Mouse (Mus musculus) kidney, embryonic 16.5 days (tissue): Measurements from ENCODE around the gene Zfp750. TPM values are rescaled to one million over a fixed set of nuclear protein-coding genes. Genes with fewer than 3 reads are reported as not detected.

Experiments used
- ATAC-seq: fragments of 200-750 bp; cut with Nextera tagmentation; 2 replicates; pipeline ENCODE4 v1.8.0; 2017; ENCODE audit warnings: moderate TSS enrichment; ENCODE audit not compliant: low FRiP score, low TSS enrichment
- H3K27ac ChIP-seq: fragments of 300-500 bp; sonication (generic); 2 replicates; pipeline ENCODE4 v1.5.1; 2014; ENCODE audit warnings: low read length
- H3K27me3 ChIP-seq: fragments of 300-500 bp; sonication (generic); 2 replicates; pipeline ENCODE4 v1.6.1; 2014; ENCODE audit warnings: low read length, control low read depth, mixed read lengths; ENCODE audit not compliant: insufficient read depth
- H3K36me3 ChIP-seq: fragments of 300-500 bp; sonication (generic); 2 replicates; pipeline ENCODE4 v1.6.1; 2014; ENCODE audit warnings: low read length, control low read depth, mixed read lengths; ENCODE audit not compliant: insufficient read depth
- H3K4me1 ChIP-seq: fragments of 300-500 bp; sonication (generic); 2 replicates; pipeline ENCODE4 v1.6.1; 2014; ENCODE audit warnings: low read length, control low read depth, mixed read lengths; ENCODE audit not compliant: insufficient read depth
- H3K4me2 ChIP-seq: fragments of 300-500 bp; sonication (generic); replicated peaks from 2 replicates; pipeline ENCODE4 v1.6.1; 2014; ENCODE audit warnings: low read depth, low read length
- H3K4me3 ChIP-seq: fragments of 300-500 bp; sonication (generic); 2 replicates; pipeline ENCODE4 v1.5.1; 2014; ENCODE audit warnings: mild to moderate bottlenecking, low read length
- H3K9ac ChIP-seq: fragments of 300-500 bp; sonication (generic); replicated peaks from 2 replicates; pipeline ENCODE4 v1.6.1; 2014; ENCODE audit warnings: low read length
- H3K9me3 ChIP-seq: fragments of 300-500 bp; sonication (generic); 2 replicates; pipeline ENCODE4 v1.6.1; 2016; ENCODE audit warnings: low read length, control low read depth
- WGBS: fragments of 180-500 bp; shearing (Covaris S2); extraction: QIAGEN DNeasy Blood & Tissue Kit; methylation state at CpG from one replicate; pipeline ENCODE4 v1.1.7; 2014; 5-methylcytosine and 5-hydroxymethylcytosine counted together
- polyA plus RNA-seq: library from polyadenylated mRNA; unstranded; fragments of >200 nt; fragmentation: Nextera tagmentation; extraction: Ambion mirVana; gene quantifications from 2 replicates; pipeline ENCODE4 v1.2.1, GENCODE M21; 2015

Zfp750 gene
- polyA plus RNA-seq, 1 experiment from 2014 or later: 0.77 TPM

DNA sequence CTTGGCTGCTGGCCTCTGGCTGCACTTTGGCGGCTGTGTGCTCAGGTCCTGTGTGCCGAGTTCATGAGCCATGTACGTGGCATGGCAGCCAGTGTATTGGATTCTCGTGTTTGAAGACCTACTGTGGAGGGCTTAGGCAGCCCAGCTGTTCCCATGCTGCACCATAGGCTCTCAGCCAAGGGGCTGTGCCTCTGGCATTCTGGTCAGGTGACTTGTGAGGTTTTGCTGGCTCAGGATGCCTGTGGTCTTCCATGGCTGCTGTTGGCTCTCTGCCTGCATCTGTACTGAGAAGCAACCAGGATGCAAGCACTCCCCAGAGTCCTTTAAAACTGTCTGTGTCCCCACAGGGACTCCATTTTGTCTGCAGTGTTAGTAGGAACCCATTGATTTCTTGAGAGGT, 33.0 kb upstream of the Zfp750 start:
- no peaks in the 10 kb centered on the region for H3K27me3 ChIP-seq
- 58% methylated on average over 4 of the region's 4 CpGs for WGBS
- peak overlapping the region; percentile 27; the same call in 1 of the 2 replicates for H3K27ac ChIP-seq
- H3K36me3 ChIP-seq: no peaks in the 10 kb centered on the region
- ATAC-seq: peak; percentile 10; the same call in 1 of the 2 replicates
- H3K4me1 ChIP-seq: peaks cover 36% of the 10 kb centered on the region
- no peak overlapping the region for H3K4me3 ChIP-seq
- H3K9me3 ChIP-seq: no peaks in the 10 kb centered on the region
- H3K9ac ChIP-seq: no peak overlapping the region
- H3K4me2 ChIP-seq: no peak overlapping the region

DNA sequence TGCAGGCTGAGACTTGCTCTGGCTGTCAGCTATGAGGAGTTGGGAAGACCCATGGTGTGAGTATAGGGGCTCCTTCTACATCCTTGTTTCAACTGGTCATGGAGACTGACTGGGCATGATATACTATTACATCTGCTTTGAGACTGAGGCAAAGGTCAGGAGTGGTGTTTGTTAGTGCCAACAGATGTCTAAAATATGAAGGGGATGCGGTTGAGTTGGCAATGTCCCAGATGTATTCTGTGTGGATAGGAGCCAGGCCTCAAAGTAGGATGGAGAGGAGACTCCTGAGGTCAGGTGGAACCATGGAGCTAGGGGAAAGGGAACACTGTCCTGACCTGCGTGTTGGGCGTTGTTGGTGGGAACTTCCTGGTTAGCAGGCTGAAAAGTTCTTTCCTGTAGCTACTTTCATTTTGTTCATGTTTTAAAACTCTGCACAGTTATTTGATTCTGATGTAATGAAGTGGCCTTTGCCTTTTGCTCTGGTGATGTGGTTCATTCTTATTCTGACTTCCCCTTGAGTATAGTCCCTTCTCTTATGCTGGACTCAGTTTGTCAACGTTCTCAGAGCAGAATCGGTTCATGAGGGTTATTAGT, 32.2 kb upstream of the Zfp750 start:
- H3K9me3 ChIP-seq: no peaks in the 10 kb centered on the region
- 85% methylated on average over 5 of the region's 5 CpGs for WGBS
- no peak overlapping the region for H3K4me2 ChIP-seq
- ATAC-seq: no peak
- H3K4me3 ChIP-seq: no peak overlapping the region
- H3K27me3 ChIP-seq: no peaks in the 10 kb centered on the region
- no peak overlapping the region; the same call in 1 of the 2 replicates for H3K27ac ChIP-seq
- peaks cover 36% of the 10 kb centered on the region for H3K4me1 ChIP-seq
- H3K9ac ChIP-seq: no peak overlapping the region
- H3K36me3 ChIP-seq: no peaks in the 10 kb centered on the region

GRCm38 (mm10) chr11:121549843-121550647, 30.9 kb upstream of the Zfp750 start:
- Histone ChIP-seq H3K4me1 (peaks cover 37% of the 10 kb centered on the region), H3K9ac (no peak overlapping the region), H3K9me3 (no peaks in the 10 kb centered on the region), H3K27me3 (no peaks in the 10 kb centered on the region), H3K4me3 (no peak overlapping the region), H3K27ac (peak overlapping the region; percentile 75), H3K4me2 (peak overlapping the region; percentile 16; the same call in 1 of the 2 replicates), H3K36me3 (no peaks in the 10 kb centered on the region)
- ATAC-seq: peak; percentile 55; the same call in 1 of the 2 replicates
- 39% methylated on average over 17 of the region's 17 CpGs for WGBS

DNA sequence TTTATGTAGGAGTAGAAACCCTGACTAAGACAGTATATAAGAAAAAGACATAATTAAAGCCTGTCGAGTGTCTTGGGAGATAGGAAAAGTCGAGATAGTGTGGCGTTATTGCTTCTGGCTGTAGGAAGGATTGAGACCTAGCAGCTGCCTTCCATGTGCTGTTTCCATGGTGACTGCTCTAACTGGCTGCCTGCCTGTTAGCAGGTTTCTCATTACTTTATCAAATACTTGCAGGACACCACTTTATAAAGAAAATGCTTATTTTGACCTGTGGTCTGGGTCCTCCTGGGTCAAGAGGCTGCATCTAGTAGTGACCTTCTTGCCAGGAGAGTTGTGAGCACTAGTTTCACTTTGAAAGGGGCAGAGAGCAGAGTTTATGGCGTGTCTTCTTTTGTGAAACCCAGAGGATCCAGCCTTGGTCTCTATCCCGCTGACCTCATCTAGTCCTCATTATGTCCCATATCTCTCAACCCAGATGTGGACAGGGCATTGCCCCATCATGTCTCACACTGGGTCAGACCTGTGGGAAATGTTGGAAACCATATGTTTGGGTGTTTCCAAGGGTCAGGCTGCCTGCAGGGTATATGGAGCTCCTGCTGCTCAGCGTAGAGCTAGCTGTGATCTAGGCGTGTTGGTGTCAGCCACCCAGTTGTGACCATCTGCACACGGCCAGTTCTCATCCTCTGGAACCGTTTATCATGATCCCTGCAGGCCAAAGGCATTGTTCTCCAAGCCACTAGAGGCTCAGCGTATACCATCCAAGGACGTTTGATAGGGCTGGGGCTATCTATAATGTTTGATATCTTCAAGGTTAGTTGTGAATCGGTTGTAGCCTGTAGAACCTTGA, 30.1 kb upstream of the Zfp750 start:
- no peaks in the 10 kb centered on the region for H3K9me3 ChIP-seq
- WGBS: 57% methylated on average over 12 of the region's 12 CpGs
- peak; percentile 46; the same call in 1 of the 2 replicates for ATAC-seq
- H3K4me3 ChIP-seq: no peak overlapping the region
- peak overlapping the region; percentile 75 for H3K27ac ChIP-seq
- no peak overlapping the region for H3K9ac ChIP-seq
- H3K27me3 ChIP-seq: no peaks in the 10 kb centered on the region
- H3K36me3 ChIP-seq: no peaks in the 10 kb centered on the region
- no peak overlapping the region for H3K4me2 ChIP-seq
- H3K4me1 ChIP-seq: peaks cover 42% of the 10 kb centered on the region

- WGBS: 87% methylated on average over 4 of the region's 4 CpGs
- Histone ChIP-seq H3K27me3 (no peaks in the 10 kb centered on the region), H3K4me3 (no peak overlapping the region), H3K4me1 (peaks cover 43% of the 10 kb centered on the region), H3K27ac (no peak overlapping the region), H3K4me2 (no peak overlapping the region), H3K9ac (no peak overlapping the region), H3K36me3 (no peaks in the 10 kb centered on the region), H3K9me3 (no peaks in the 10 kb centered on the region)
- ATAC-seq: no peak
Observed at GRCm38 (mm10) chr11:121547925-121548324, 28.8 kb upstream of the Zfp750 start.

DNA sequence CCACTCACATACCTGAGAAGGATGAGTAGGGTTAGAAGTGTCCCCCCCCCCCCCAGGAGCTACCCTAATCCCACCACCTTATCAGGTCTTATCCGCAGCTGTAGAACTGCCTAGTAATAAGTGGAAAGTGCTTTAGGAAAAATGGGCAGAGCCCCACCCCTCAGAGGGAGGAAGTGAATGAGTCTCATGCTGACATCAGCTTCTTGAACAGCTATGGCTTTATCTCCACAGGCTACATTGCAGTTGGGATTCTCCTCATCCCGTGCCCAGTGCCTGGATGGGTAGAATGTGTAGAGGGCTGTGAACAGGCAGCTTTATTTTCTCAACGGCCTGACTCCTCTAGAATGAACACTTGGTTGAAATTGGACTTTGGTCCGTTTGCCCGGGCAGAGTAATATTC, 28.1 kb upstream of the Zfp750 start:
- no peak for ATAC-seq
- no peaks in the 10 kb centered on the region for H3K9me3 ChIP-seq
- no peak overlapping the region for H3K4me2 ChIP-seq
- H3K36me3 ChIP-seq: no peaks in the 10 kb centered on the region
- WGBS: 91% methylated on average over 5 of the region's 5 CpGs
- H3K4me1 ChIP-seq: peaks cover 42% of the 10 kb centered on the region
- H3K27ac ChIP-seq: no peak overlapping the region
- H3K9ac ChIP-seq: no peak overlapping the region
- no peak overlapping the region for H3K4me3 ChIP-seq
- no peaks in the 10 kb centered on the region for H3K27me3 ChIP-seq

GRCm38 (mm10) chr11:121545398-121546034, 26.4 kb upstream of the Zfp750 start:
- Histone ChIP-seq H3K4me1 (peaks cover 30% of the 10 kb centered on the region), H3K9ac (no peak overlapping the region), H3K4me3 (no peak overlapping the region), H3K9me3 (no peaks in the 10 kb centered on the region), H3K36me3 (0 out of 2 replicates have a peak, but pooled peaks cover 4% of the 10 kb centered on the region), H3K27me3 (no peaks in the 10 kb centered on the region), H3K27ac (no peak overlapping the region), H3K4me2 (no peak overlapping the region)
- no peak for ATAC-seq
- 67% methylated on average over 3 of the region's 3 CpGs for WGBS

- Histone ChIP-seq H3K9ac (no peak overlapping the region), H3K36me3 (0 out of 2 replicates have a peak, but pooled peaks cover 4% of the 10 kb centered on the region), H3K27me3 (no peaks in the 10 kb centered on the region), H3K4me1 (peaks cover 24% of the 10 kb centered on the region), H3K4me3 (no peak overlapping the region), H3K4me2 (no peak overlapping the region), H3K27ac (peak overlapping the region; percentile 50), H3K9me3 (no peaks in the 10 kb centered on the region)
- 49% methylated on average over 7 of the region's 7 CpGs for WGBS
- ATAC-seq: no peak
Observed at GRCm38 (mm10) chr11:121544755-121545397, 25.7 kb upstream of the Zfp750 start.

DNA sequence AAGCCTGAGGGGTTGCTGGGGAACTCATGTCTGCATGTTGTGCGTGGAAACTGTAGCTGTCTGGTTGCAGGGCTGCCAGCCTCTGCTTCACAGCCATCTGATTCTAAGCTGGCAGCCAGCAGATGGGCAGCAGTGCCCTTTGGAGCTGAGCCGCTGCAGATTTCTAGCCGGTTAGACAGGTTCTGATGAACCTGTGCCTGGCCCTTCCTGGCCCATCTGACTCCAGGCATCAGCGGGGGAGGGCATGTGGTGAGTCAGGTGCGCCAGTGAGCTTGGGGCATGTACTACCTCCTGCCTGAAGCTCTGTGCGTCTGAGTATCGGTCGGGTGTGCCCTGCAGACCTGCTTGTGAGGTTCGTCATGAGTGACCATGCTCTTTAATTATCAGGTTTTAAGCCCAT, 24.8 kb upstream of the Zfp750 start:
- Histone ChIP-seq H3K9me3 (no peaks in the 10 kb centered on the region), H3K4me1 (peaks cover 14% of the 10 kb centered on the region), H3K27me3 (no peaks in the 10 kb centered on the region), H3K4me2 (no peak overlapping the region), H3K36me3 (0 out of 2 replicates have a peak, but pooled peaks cover 4% of the 10 kb centered on the region), H3K27ac (peak overlapping the region; percentile 55), H3K4me3 (no peak overlapping the region), H3K9ac (no peak overlapping the region)
- WGBS: 81% methylated on average over 9 of the region's 9 CpGs
- ATAC-seq: peak; percentile 81; the same call in 1 of the 2 replicates
